Mouse (Mus musculus): Measurements from ENCODE around the gene Capza3.

Gene Capza3

DNA sequence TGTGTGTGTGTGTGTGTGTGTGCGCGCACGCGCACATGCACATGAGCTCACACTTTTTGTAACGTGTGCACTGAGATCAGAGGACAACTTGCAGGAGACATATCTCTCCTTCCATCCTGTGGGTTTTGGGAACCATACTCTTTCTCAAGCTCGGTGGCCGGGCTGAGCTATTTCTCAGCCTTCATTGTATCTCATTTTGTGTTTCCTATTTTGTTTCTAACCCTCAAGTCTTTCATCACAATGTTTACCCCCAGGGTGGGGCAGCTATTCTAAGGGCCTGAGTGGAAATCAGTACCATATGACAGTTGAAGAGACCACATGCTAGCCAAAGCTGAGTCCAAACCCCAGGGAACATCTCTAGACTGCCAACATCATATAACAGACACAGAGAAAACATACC is at the start of gene Capza3:
Gene Capza3 (plus strand): TSS at position 301 of the 400 bp plus-strand sequence.
- DNase-seq (ENCODE audit: low spot score): no peak

DNA sequence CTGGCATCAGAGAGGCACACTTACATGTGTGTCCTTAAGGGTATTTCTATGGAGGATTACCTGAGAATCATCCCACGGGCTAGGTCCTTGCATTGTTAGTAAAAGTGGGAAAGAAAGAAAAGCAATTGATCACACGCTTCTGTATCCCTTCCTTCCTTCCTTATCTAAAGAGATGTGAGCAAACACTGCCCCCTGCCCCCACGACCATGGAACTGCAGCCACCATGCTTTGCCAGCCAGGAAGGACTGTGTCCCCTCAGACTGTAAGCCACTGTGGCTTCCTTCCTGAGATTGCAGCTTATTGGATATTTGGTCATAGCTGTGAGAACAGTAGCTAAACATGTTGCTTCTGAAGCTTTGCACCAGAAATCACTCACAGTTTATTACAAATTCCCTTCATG is 35.9 kb upstream of the Capza3 start:
- no peak for DNase-seq (ENCODE audit: low spot score)

DNA sequence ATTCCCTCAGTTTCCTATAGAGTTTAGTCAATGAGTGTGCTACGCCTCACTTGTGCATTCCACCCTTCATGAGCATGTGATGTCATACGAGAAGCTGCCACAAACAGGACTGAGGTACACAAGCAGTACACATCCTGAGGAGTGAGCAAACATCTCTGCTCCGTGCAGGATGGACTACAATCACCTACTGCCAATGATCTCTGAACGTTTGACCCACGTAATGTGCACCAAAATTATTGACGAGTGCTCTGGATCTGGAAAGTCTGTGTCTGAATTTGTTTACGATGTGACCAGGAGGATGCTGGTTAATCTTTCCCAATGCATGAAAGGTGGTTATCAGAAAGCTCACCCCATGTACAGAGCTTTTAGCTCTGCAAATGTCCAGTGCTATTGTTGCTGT is 16.6 kb upstream of the Capza3 start:
- no peak for DNase-seq (ENCODE audit: low spot score)

DNA sequence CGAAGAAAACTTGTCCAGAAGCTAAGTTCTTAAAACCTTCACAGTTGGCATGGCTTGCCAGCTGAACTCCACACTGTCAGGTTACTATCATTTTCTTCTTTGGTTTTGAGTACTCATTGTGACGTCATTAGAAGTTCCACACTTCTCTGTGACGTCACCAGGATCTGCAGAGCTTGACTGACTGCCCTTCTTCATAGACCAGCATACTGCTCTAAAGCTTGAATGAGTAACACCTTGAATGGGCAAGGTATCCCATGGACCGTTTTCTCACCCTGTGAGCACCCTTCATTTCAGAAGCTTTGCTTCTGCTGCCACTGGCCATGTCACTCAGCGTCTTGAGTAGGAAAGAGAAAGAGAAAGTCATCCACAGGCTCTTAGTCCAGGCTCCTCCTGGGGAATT is 305 bp downstream of the Capza3 start, which contains the start of gene Plcz1:
Gene Plcz1 (minus strand): TSS at position 101 of the 400 bp plus-strand sequence.
- DNase-seq (ENCODE audit: low spot score): no peak

DNA sequence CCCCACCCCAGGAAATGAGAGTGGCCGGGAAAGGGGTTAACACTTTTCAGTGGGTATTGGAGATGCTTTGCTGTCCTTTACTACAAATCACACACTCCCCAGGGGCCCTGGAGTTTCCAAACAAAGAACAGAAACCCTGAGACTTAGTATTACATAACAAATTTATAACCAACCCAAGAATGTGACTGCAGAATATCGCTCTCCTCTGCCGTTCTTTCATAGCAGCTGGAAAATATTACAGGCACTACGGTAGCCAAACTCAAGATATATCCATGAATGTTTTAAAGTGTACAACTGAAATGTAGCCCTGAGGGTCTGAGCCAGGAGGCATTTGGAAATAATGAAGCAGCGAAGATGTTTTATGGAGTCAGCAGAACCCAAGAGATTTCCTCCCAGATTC is 10.4 kb downstream of the Capza3 start:
- DNase-seq (ENCODE audit: low spot score): no peak

DNA sequence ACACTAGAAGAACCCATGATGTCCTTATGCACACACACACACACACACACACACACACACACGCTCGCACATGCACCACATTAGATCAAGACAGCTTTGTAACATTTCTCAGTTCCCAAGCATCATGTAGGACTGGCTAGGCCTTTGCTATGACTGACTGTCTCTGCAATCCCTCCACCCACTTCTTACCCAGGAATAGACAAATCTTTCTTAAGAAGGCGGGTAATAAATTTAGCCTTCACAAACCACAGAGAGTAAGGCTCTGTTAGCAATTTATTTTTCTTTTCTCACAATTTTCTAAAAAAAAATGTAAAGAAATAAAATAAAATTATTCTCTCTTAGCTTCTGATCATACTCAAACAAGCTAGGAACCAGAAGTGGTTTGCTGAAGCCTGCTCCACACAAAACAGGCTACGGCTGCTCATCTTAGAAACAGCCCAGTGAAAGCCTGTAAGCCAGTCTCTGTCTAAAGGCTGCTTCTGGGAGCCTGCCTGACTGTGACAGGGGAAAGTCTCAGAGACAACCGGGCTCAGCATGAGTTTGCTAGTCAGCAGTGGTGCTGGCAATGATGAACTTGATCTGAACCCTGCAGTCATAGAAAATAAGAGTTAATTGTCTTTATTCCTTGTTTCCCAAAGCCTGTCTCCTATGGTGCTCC is 13.3 kb downstream of the Capza3 start:
- DNase-seq (ENCODE audit: low spot score): no peak

DNA sequence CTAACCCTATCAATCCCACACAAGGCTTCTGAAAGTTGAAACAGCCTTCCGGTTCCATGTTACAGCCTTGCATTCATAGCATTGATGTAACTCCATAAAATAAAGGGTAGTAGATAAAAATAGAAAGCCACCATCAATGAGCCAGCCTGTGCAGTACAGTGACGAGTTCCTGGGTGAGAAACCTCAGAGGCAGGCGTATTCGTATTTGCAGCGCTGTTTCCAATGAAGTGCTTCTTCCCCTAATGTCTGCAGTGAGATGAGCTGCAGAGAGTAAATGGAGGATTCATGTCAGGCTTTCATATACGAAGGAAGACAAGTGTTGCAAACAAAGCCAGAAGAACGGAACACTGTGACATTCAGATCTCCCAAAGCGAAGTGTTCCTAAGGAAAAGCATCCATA is 28.1 kb downstream of the Capza3 start:
- DNase-seq (ENCODE audit: low spot score): no peak

DNA sequence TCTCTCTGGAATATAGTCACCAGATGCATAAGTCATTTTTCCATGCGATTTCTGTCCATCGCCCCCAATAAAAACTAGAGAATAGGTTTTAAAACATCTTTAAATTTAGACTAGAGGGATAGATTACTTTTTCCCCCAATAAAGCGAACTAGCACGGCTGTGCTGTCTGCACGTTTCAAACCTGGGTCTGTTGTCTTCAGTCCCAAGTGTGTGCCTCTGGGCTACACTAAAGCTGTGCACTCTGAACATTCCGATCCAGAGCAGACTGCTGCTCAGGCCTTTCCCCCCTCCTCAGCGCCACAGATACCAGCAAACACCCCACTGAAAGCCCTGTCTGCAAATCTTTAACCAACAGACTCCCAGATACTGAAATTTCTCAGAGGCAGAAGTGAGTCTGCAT is 39.9 kb downstream of the Capza3 start:
- DNase-seq (ENCODE audit: low spot score): no peak

DNA sequence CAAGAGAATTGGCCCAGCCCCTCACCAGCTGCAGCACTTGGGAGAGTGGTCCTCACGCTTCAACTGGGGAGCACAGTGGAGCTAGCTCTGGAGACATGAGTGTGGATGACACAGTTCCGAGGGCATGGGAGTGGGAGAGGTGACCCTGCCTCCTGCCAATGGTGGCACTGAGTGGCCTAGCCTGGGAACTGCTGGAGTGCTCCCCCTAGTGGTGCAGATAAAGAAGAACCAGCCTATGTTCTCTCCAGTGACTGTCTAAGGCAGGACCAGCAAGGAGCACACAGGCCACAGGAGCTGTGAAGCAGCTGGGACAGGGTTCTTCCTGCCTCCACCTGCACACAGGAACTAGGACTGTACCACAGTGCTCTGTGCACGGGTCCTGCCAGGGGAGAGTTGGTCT is 40.7 kb downstream of the Capza3 start:
- DNase-seq (ENCODE audit: low spot score): peak; percentile 34

DNA sequence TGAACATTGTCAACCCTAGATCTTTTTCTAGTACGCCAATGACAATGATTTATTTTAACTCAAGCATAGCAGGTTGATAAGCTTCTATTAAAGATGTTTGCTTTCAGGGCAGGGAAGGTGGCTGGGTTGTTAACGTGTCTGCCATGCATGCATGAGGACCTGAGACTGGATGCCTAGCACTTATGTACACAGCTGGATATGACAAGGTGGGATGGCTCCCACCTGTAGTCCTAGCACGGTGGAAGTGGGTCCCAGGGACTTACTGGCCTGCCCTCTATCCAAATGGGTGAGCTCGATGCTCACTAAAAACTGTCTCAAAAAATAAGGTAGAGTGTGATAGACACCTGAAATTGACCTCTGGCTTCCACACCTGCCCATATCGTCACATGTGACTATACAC is 48.8 kb downstream of the Capza3 start:
- no peak for DNase-seq (ENCODE audit: low spot score)

All from embryo, embryonic 10 days (tissue).